Mouse (Mus musculus): ENCODE results near the gene Bcr. TPM values are rescaled to one million over a fixed set of nuclear protein-coding genes. Genes with fewer than 3 reads are reported as not detected.

The Bcr gene
- polyA plus RNA-seq, 1 experiment from 2014 or later = 7.6 TPM

- no peak overlapping the region for H3K27ac ChIP-seq (ENCODE audit: low read depth, low read length)
- WGBS = 1% methylated on average over 71 of the region's 71 CpGs
Measured at GRCm38 (mm10) chr10:75061341-75062188, 1.2 kb downstream of the Bcr start.

DNA sequence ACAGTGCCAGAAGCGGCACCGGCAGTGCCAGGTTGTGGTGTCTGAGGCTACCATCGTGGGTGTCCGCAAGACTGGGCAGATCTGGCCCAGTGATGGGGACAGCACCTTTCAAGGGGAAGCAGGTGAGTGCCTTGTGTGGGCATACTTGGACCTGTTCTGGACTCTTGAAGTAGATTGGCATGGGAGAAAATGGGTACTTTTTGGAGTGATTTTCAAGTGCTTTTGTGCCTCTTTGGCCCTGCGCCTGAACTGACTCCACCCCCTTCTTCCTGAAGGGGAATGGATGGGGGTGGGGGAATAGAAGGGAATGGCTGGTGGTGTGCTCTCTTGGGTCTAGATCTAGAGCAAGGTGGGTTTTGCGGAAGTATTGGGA, 1.8 kb downstream of the Bcr start:
- Histone ChIP-seq H3K9me3 (ENCODE audit: control insufficient read depth, low read length) (no peaks in the 10 kb centered on the region), H3K4me2 (peak overlapping the region; percentile 81), H3K27ac (ENCODE audit: low read depth, low read length) (no peak overlapping the region), H3K4me1 (ENCODE audit: control insufficient read depth, insufficient read depth, low read length) (peaks cover 38% of the 10 kb centered on the region), H3K4me3 (ENCODE audit: low read depth, low read length) (peak overlapping the region; percentile 93), H3K36me3 (ENCODE audit: control insufficient read depth, insufficient read depth, low read length) (no peaks in the 10 kb centered on the region), H3K9ac (ENCODE audit: low read length) (peak overlapping the region; percentile 83), H3K27me3 (ENCODE audit: control insufficient read depth, insufficient read depth, low read length) (peaks cover 5% of the 10 kb centered on the region; the same call in 1 of the 2 replicates)
- peak; percentile 93 for DNase-seq (ENCODE audit: low spot score, missing footprints)
- WGBS = 23% methylated on average over 6 of the region's 6 CpGs
- no peak for ATAC-seq (ENCODE audit: low FRiP score)

More at GRCm38 (mm10) chr10:75061341-75062188, 1.2 kb downstream of the Bcr start:
- Histone ChIP-seq H3K4me2 (peak overlapping the region; percentile 81), H3K4me1 (ENCODE audit: control insufficient read depth, insufficient read depth, low read length) (peaks cover 38% of the 10 kb centered on the region), H3K36me3 (ENCODE audit: control insufficient read depth, insufficient read depth, low read length) (no peaks in the 10 kb centered on the region), H3K9me3 (ENCODE audit: control insufficient read depth, low read length) (no peaks in the 10 kb centered on the region), H3K4me3 (ENCODE audit: low read depth, low read length) (peak overlapping the region; percentile 93), H3K27me3 (ENCODE audit: control insufficient read depth, insufficient read depth, low read length) (peaks cover 5% of the 10 kb centered on the region; the same call in 1 of the 2 replicates), H3K9ac (ENCODE audit: low read length) (peak overlapping the region; percentile 83)
- ATAC-seq (ENCODE audit: low FRiP score) (no peak), DNase-seq (ENCODE audit: low spot score, missing footprints) (peak; percentile 94)

- Histone ChIP-seq H3K27ac (ENCODE audit: low read depth, low read length) (no peak overlapping the region), H3K27me3 (ENCODE audit: control insufficient read depth, insufficient read depth, low read length) (peaks cover 5% of the 10 kb centered on the region; the same call in 1 of the 2 replicates), H3K9ac (ENCODE audit: low read length) (no peak overlapping the region), H3K4me1 (ENCODE audit: control insufficient read depth, insufficient read depth, low read length) (peaks cover 38% of the 10 kb centered on the region), H3K4me2 (peak overlapping the region; percentile 81), H3K36me3 (ENCODE audit: control insufficient read depth, insufficient read depth, low read length) (no peaks in the 10 kb centered on the region), H3K4me3 (ENCODE audit: low read depth, low read length) (peak overlapping the region; percentile 93), H3K9me3 (ENCODE audit: control insufficient read depth, low read length) (no peaks in the 10 kb centered on the region)
- no peak for ATAC-seq (ENCODE audit: low FRiP score)
- WGBS = 46% methylated on average over 6 of the region's 6 CpGs
- peak; percentile 79 for DNase-seq (ENCODE audit: low spot score, missing footprints)
Measured at GRCm38 (mm10) chr10:75062621-75063020, 2.2 kb downstream of the Bcr start.

GRCm38 (mm10) chr10:75063301-75063965, 3.0 kb downstream of the Bcr start:
- H3K4me3 ChIP-seq (ENCODE audit: low read depth, low read length) = peak overlapping the region; percentile 2
- H3K9ac ChIP-seq (ENCODE audit: low read length) = no peak overlapping the region
- H3K27ac ChIP-seq (ENCODE audit: low read depth, low read length) = no peak overlapping the region
- H3K9me3 ChIP-seq (ENCODE audit: control insufficient read depth, low read length) = no peaks in the 10 kb centered on the region
- H3K36me3 ChIP-seq (ENCODE audit: control insufficient read depth, insufficient read depth, low read length) = no peaks in the 10 kb centered on the region
- H3K4me2 ChIP-seq = peak overlapping the region; percentile 31
- no peak for ATAC-seq (ENCODE audit: low FRiP score)
- peaks cover 38% of the 10 kb centered on the region for H3K4me1 ChIP-seq (ENCODE audit: control insufficient read depth, insufficient read depth, low read length)
- DNase-seq (ENCODE audit: low spot score, missing footprints) = peak; percentile 84
- H3K27me3 ChIP-seq (ENCODE audit: control insufficient read depth, insufficient read depth, low read length) = peaks cover 5% of the 10 kb centered on the region; the same call in 1 of the 2 replicates
- WGBS = 71% methylated on average over 12 of the region's 12 CpGs

DNA sequence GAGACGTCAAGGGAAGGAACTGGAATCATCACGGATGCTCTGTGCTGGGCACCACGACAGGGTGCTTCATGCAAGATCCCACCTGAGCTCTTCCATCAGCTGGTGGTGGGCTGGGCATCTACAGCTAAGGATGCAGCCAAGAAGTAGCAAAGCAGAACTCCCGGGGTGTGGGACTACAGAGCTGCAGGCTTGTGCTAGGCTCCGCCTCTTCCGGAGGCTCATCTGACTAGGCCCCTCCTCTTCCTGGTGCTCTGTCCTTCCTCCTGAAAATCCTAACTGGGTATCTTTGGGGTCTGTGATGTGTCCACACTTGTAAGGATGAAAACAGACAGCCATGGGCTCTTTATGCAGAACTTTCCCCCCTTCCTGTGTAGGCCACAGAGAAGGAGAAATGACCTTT, 5.3 kb downstream of the Bcr start:
- no peak overlapping the region for H3K27ac ChIP-seq (ENCODE audit: low read depth, low read length)
- peaks cover 28% of the 10 kb centered on the region for H3K4me1 ChIP-seq (ENCODE audit: control insufficient read depth, insufficient read depth, low read length)
- H3K9me3 ChIP-seq (ENCODE audit: control insufficient read depth, low read length) = no peaks in the 10 kb centered on the region
- H3K9ac ChIP-seq (ENCODE audit: low read length) = no peak overlapping the region
- no peak overlapping the region for H3K4me3 ChIP-seq (ENCODE audit: low read depth, low read length)
- 85% methylated on average over 6 of the region's 6 CpGs for WGBS
- peaks cover 5% of the 10 kb centered on the region; the same call in 1 of the 2 replicates for H3K27me3 ChIP-seq (ENCODE audit: control insufficient read depth, insufficient read depth, low read length)
- DNase-seq (ENCODE audit: low spot score, missing footprints) (no peak), ATAC-seq (ENCODE audit: low FRiP score) (no peak)
- no peak overlapping the region for H3K4me2 ChIP-seq
- no peaks in the 10 kb centered on the region for H3K36me3 ChIP-seq (ENCODE audit: control insufficient read depth, insufficient read depth, low read length)

- Histone ChIP-seq H3K9me3 (ENCODE audit: control insufficient read depth, low read length) (no peaks in the 10 kb centered on the region), H3K36me3 (ENCODE audit: control insufficient read depth, insufficient read depth, low read length) (no peaks in the 10 kb centered on the region), H3K4me3 (ENCODE audit: low read depth, low read length) (no peak overlapping the region), H3K27me3 (ENCODE audit: control insufficient read depth, insufficient read depth, low read length) (no peaks in the 10 kb centered on the region), H3K9ac (ENCODE audit: low read length) (no peak overlapping the region), H3K4me1 (ENCODE audit: control insufficient read depth, insufficient read depth, low read length) (peaks cover 15% of the 10 kb centered on the region; the same call in 1 of the 2 replicates), H3K4me2 (no peak overlapping the region), H3K27ac (ENCODE audit: low read depth, low read length) (no peak overlapping the region)
- DNase-seq (ENCODE audit: low spot score, missing footprints) (no peak), ATAC-seq (ENCODE audit: low FRiP score) (no peak)
Measured at GRCm38 (mm10) chr10:75067446-75067845, 7.1 kb downstream of the Bcr start.

DNA sequence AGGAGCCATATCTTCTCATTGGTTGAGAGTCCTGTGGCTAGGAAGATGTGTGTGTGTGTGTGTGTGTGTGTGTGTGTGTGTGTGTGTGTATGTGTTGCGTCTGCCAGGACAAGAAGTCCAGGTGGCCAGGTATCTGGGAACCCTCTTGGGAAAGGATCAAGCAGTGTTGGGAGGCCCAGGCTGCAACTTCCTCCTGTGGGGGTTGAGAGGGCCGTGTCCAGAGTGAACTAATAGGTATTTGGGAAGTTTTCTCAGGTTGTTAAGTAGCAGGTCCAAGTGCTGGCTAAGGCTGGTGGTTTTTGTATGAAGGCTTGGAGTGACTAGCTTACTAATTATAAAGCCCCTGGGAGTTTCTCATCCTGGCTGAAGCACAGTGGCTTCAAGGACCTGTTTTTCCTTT, 7.7 kb downstream of the Bcr start:
- Histone ChIP-seq H3K27me3 (ENCODE audit: control insufficient read depth, insufficient read depth, low read length) (no peaks in the 10 kb centered on the region), H3K9me3 (ENCODE audit: control insufficient read depth, low read length) (no peaks in the 10 kb centered on the region), H3K36me3 (ENCODE audit: control insufficient read depth, insufficient read depth, low read length) (no peaks in the 10 kb centered on the region), H3K9ac (ENCODE audit: low read length) (no peak overlapping the region), H3K4me1 (ENCODE audit: control insufficient read depth, insufficient read depth, low read length) (peaks cover 12% of the 10 kb centered on the region; the same call in 1 of the 2 replicates), H3K4me3 (ENCODE audit: low read depth, low read length) (no peak overlapping the region), H3K27ac (ENCODE audit: low read depth, low read length) (no peak overlapping the region), H3K4me2 (no peak overlapping the region)
- ATAC-seq (ENCODE audit: low FRiP score) = no peak
- WGBS = 72% methylated on average over 2 of the region's 2 CpGs
- DNase-seq (ENCODE audit: low spot score, missing footprints) = no peak

DNA sequence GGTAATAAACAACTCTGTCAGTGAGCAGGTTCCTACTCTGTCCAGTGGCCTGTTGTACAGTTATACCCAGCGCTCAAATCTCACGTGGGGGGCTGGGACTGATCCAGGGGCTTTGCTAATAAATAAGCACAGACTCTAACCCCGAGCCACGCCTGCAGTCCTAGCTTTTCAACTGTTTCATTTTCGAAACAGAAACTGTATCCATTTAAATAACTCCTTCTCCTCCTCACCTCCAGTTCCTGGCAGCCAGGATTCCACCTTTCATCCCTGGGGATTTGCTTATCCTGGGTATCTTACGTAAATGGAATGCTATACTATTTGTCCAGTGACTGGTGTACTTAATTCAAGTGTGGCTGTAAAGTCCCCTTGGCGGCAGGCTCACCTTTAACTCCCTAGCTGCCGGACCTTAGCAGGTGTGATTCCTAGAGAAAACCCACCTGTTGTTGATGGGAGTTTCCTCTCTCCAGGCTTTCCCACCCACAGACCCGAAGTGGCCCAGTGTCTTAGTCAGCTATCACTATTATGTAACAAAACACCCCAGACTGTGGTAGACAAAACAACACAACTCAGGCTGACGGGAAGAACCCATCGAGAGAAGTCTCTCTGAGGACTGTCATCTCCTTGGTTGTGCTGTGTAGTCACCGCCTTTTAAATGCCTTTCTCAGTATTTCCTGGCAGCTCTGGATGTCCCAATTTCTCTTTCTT, 8.4 kb downstream of the Bcr start:
- Histone ChIP-seq H3K9me3 (ENCODE audit: control insufficient read depth, low read length) (no peaks in the 10 kb centered on the region), H3K36me3 (ENCODE audit: control insufficient read depth, insufficient read depth, low read length) (no peaks in the 10 kb centered on the region), H3K9ac (ENCODE audit: low read length) (no peak overlapping the region), H3K4me2 (no peak overlapping the region), H3K4me3 (ENCODE audit: low read depth, low read length) (no peak overlapping the region), H3K27ac (ENCODE audit: low read depth, low read length) (no peak overlapping the region), H3K27me3 (ENCODE audit: control insufficient read depth, insufficient read depth, low read length) (no peaks in the 10 kb centered on the region), H3K4me1 (ENCODE audit: control insufficient read depth, insufficient read depth, low read length) (0 out of 2 replicates have a peak, but pooled peaks cover 5% of the 10 kb centered on the region)
- 69% methylated on average over 12 of the region's 12 CpGs for WGBS
- no peak for DNase-seq (ENCODE audit: low spot score, missing footprints)
- ATAC-seq (ENCODE audit: low FRiP score) = no peak

All from midbrain, embryonic 11.5 days (tissue).